Comparison of ENCODE assay signal across 9 mouse cellular contexts in genomic region chr13:118715066-118716018, GRCm38 (mm10). TPM values are rescaled to one million over a fixed set of nuclear protein-coding genes. Genes with fewer than 3 reads are reported as not detected.
A peak's percentile ranks its signal among the peaks of the same experiment; 100 is the strongest.
DNase-seq lines count a peak whose midpoint lies in the region; ATAC-seq and TF ChIP-seq lines count a peak whose summit lies in the region.
"Had no signal": no experiment of that assay in that cellular context is flagged by ENCODE, and none has a peak within 500 bp of the region (broad histone marks: within the 10 kb centered on the region; RNA-seq: fewer than 3 reads in every experiment).

No protein-coding gene starts in this region.

- DNase-seq in layer of hippocampus, adult 11-12 months (ENCODE audit: low spot score) = peak; percentile 6
- no peak for DNase-seq in layer of hippocampus, postnatal 14 days (ENCODE audit: low spot score in 2 of 2)
- peak; percentile 51 for DNase-seq in brain, embryonic 14.5 days (ENCODE audit: low read depth)
- DNase-seq in layer of hippocampus, postnatal 36 days = peak; percentile 23 to 46
- DNase-seq in midbrain, embryonic 14.5 days = peak; percentile 52
- no peak for DNase-seq in thymus, postnatal 25 days
- DNase-seq in cerebellum, adult 18-20 months = no peak

- WGBS in heart, embryonic 14.5 days = 1% methylated on average over 28 of the region's 31 CpGs
- WGBS in midbrain, embryonic 14.5 days = 4% methylated on average over 31 of the region's 31 CpGs

- ATAC-seq in heart, embryonic 14.5 days (ENCODE audit: insufficient number of reproducible peaks, insufficient read depth, low FRiP score, low read depth) = no peak
- ATAC-seq in midbrain, embryonic 14.5 days (ENCODE audit: low FRiP score, low TSS enrichment) = peak; percentile 41

- peak overlapping the region; percentile 99 for H3K4me2 ChIP-seq in heart, embryonic 14.5 days (ENCODE audit: low read length)
- peak overlapping the region; percentile 91 for H3K4me2 ChIP-seq in midbrain, embryonic 14.5 days (ENCODE audit: low read length)

- peaks cover 12 to 20% of the 10 kb centered on the region in 2 experiments for H3K4me1 ChIP-seq in heart, embryonic 14.5 days (ENCODE audit: control insufficient read depth in 2 of 2, insufficient read depth in 2 of 2, low read length in 2 of 2)
- H3K4me1 ChIP-seq in midbrain, embryonic 14.5 days (ENCODE audit: control insufficient read depth, insufficient read depth, low read length) = peaks cover 18% of the 10 kb centered on the region; the same call in 1 of the 2 replicates

- peaks cover 18% of the 10 kb centered on the region for H3K27me3 ChIP-seq in heart, embryonic 14.5 days (ENCODE audit: control insufficient read depth, insufficient read depth, low read length)
- peaks cover 16% of the 10 kb centered on the region; the same call in 1 of the 2 replicates for H3K27me3 ChIP-seq in midbrain, embryonic 14.5 days (ENCODE audit: control insufficient read depth, insufficient read depth, low read length)

- no peak for TF ChIP-seq POLR2A in brain, embryonic 14.5 days (IDR thresholded peaks at IDR 0.05; ENCODE audit: borderline replicate concordance, extremely low read depth, insufficient read depth, insufficient read length, poor library complexity, severe bottlenecking)

- TF ChIP-seq CTCF in brain, embryonic 14.5 days (IDR thresholded peaks at IDR 0.05; ENCODE audit: borderline replicate concordance, extremely low read depth, insufficient read depth, insufficient read length) = no peak

- no peak overlapping the region for H3K27ac ChIP-seq in heart, embryonic 14.5 days (replicated peaks in 1 of 2; ENCODE audit: control insufficient read depth in 1 of 2, insufficient read depth in 1 of 2, low read depth in 2 of 2, low read length in 2 of 2)
- H3K27ac ChIP-seq in midbrain, embryonic 14.5 days (replicated peaks; ENCODE audit: low read depth, low read length) = no peak overlapping the region

- H3K9ac ChIP-seq in heart, embryonic 14.5 days (ENCODE audit: low read length) = peak overlapping the region; percentile 60
- no peak overlapping the region; the same call in 1 of the 2 replicates for H3K9ac ChIP-seq in midbrain, embryonic 14.5 days (replicated peaks; ENCODE audit: low read length)

- H3K9me3 ChIP-seq in heart, embryonic 14.5 days (ENCODE audit: control insufficient read depth, low read length) = no peaks in the 10 kb centered on the region
- H3K9me3 ChIP-seq in midbrain, embryonic 14.5 days (ENCODE audit: control insufficient read depth, low read length) = no peaks in the 10 kb centered on the region

- peak overlapping the region; percentile 53 to 54 for H3K4me3 ChIP-seq in heart, embryonic 14.5 days (ENCODE audit: control insufficient read depth in 1 of 2, insufficient read depth in 1 of 2, low read depth in 1 of 2, low read length in 2 of 2)
- H3K4me3 ChIP-seq in midbrain, embryonic 14.5 days (replicated peaks; ENCODE audit: low read depth, low read length) = peak overlapping the region; percentile 49

- H3K36me3 ChIP-seq in heart, embryonic 14.5 days (ENCODE audit: control insufficient read depth, insufficient read depth, low read length) = no peaks in the 10 kb centered on the region
- no peaks in the 10 kb centered on the region for H3K36me3 ChIP-seq in midbrain, embryonic 14.5 days (ENCODE audit: control insufficient read depth, insufficient read depth, low read length)

RNA-seq across cellular contexts. Expression of gene Fgf10, which starts 45.8 kb away (rescaled TPM):
- 10 to 100 TPM; 10.3 to 11.7 TPM for total RNA-seq in layer of hippocampus, postnatal 14 days (2021)
- 0.88 and 1.3 TPM in 2 replicates for polyA plus RNA-seq in brain, embryonic 14.5 days (2012; rRNA removed)
- polyA plus RNA-seq in heart, embryonic 14.5 days (2014; fragmentation: Nextera tagmentation; extraction: Ambion mirVana) = 0.09 and 0.19 TPM in 2 replicates
- 10 to 100 TPM; 13.9 to 14.5 TPM for total RNA-seq in layer of hippocampus, postnatal 36 days (2021)
- polyA plus RNA-seq in midbrain, embryonic 14.5 days (2014; fragmentation: Nextera tagmentation; extraction: Ambion mirVana) = 0.73 and 0.92 TPM in 2 replicates
- total RNA-seq: liver, adult 2 months had no signal
- polyA plus RNA-seq: liver, adult 2 months had no signal

Comparison
In these comparisons a context has a peak if more than half of its experiments do, and no peak if none do; other contexts are left out.
1. DNase-seq: peak in layer of hippocampus, adult 11-12 months (single experiment), brain, embryonic 14.5 days (single experiment), layer of hippocampus, postnatal 36 days (2 of 2) and midbrain, embryonic 14.5 days (single experiment); none in layer of hippocampus, postnatal 14 days (0 of 2), thymus, postnatal 25 days (single experiment) and cerebellum, adult 18-20 months (0 of 2).